Mouse (Mus musculus) cortical plate, adult 2 months (tissue): ENCODE measurements at regions not wholly inside any gene's neighbourhood (a gene's known extent, or its start where the extent isn't known, plus 50 kb on each side); places are given as distances from the start of the nearest gene placed in this dataset.

Experiments
- CTCF ChIP-seq: fragments of 200-500 bp; IDR thresholded peaks from 2 replicates; pipeline ENCODE4 v1.5.1; 2011; ENCODE audit warnings: mild to moderate bottlenecking, control low read depth, low read length; ENCODE audit not compliant: insufficient read depth; ENCODE audit errors: extremely low read depth
- POLR2A ChIP-seq: fragments of 200-500 bp; IDR thresholded peaks from 2 replicates; pipeline ENCODE4 v1.6.1; 2011; ENCODE audit warnings: mild to moderate bottlenecking, low read length, control low read depth; ENCODE audit not compliant: insufficient read depth; ENCODE audit errors: extremely low read depth

DNA sequence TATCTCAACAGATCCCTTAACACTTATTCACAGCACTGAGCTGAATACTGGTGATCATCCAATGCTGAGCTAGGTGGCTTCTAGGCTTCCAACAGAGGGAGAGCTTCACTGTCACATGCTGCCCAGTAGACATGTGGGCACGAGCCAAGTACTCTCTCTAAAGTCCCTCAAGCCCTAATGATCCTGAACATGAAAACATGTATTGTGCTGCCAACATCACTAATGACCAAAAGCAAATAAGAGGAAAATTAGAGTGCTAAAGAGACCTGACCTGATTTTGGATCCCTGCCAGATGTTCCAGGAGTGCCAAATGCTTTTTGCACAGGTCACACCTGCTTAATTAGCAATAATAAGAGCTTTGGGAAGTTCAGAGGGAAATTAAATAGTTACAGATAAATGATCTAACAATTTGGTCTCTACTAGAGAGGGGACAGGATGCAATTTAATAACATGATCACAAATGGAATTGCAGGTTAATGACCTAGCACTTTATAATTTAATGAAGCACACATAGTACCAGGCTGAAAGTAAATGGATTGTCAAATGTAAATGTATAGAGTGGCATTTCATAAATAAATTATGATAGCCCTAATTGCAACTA lies 215.6 kb upstream of the Ins1 start:
- TF ChIP-seq CTCF = no peak
- TF ChIP-seq POLR2A = no peak
